Mouse (Mus musculus): ENCODE data around the gene Ano3. TPM values are rescaled to one million over a fixed set of nuclear protein-coding genes. Genes with fewer than 3 reads are reported as not detected.

The Ano3 gene
- total and polyA plus RNA-seq, 3 experiments, result not detected

- H3K4me1 ChIP-seq (ENCODE audit: control insufficient read depth in 1 of 2, insufficient read depth in 2 of 2), result no peaks in the 10 kb centered on the region
- H3K4me2 ChIP-seq (ENCODE audit: insufficient read depth, low read depth, poor library complexity, severe bottlenecking), result no peak overlapping the region
- H3K4me3 ChIP-seq (replicated peaks in 1 of 3; ENCODE audit: low read depth in 2 of 3, low read length in 2 of 3, poor library complexity in 1 of 3), result no peak overlapping the region
- H3K36me3 ChIP-seq (replicated peaks in 1 of 2; ENCODE audit: control insufficient read depth in 1 of 2, insufficient read depth in 1 of 2, low read length in 1 of 2), result no peaks in the 10 kb centered on the region
- H3K27ac ChIP-seq (ENCODE audit: insufficient read depth, low read depth), result no peak overlapping the region
- H3K9me3 ChIP-seq (replicated peaks; ENCODE audit: low read length), result peaks cover 27% of the 10 kb centered on the region
- DNase-seq (ENCODE audit: extremely low read depth), result no peak
- no peaks in the 10 kb centered on the region for H3K27me3 ChIP-seq (replicated peaks)
- in situ Hi-C loops (cut with MboI; ENCODE audit: low pct_ligation_motif_present, low pct_unique_long_range_greater_than_20kb, low sequenced_read_pairs) (no loop called here), dilution Hi-C loops (cut with MboI; ENCODE audit: extremely low pct_ligation_motif_present, extremely low pct_unique_long_range_greater_than_20kb, low sequenced_read_pairs) (no loop called here)
- H3K79me2 ChIP-seq (replicated peaks; ENCODE audit: control insufficient read depth, extremely low read depth, insufficient read depth, poor library complexity, severe bottlenecking), result no peaks in the 10 kb centered on the region
- TF ChIP-seq CTCF (conservative IDR thresholded peaks at IDR 0.05 in 1 of 2, IDR thresholded peaks at IDR 0.05 in 1 of 2; ENCODE audit: low read depth in 2 of 2, low read length in 2 of 2), result no peak
- no peak for TF ChIP-seq NRF1 (IDR thresholded peaks at IDR 0.05; ENCODE audit: low read depth, low read length)
- TF ChIP-seq USF1 (IDR thresholded peaks at IDR 0.05; ENCODE audit: low read depth, low read length), result no peak
- no peak for TF ChIP-seq SIN3A (IDR thresholded peaks at IDR 0.05; ENCODE audit: low read length)
- no peak for TF ChIP-seq ZKSCAN1 (IDR thresholded peaks at IDR 0.05; ENCODE audit: borderline replicate concordance, low read depth, low read length)
- no peak for TF ChIP-seq PAX5 (IDR thresholded peaks at IDR 0.05; ENCODE audit: low read length)
- no peak for TF ChIP-seq MEF2A (IDR thresholded peaks at IDR 0.05; ENCODE audit: borderline replicate concordance, low read depth, low read length)
- H3K9ac ChIP-seq (ENCODE audit: insufficient read depth, low read depth), result no peak overlapping the region
These were observed 154.8 kb downstream of the Ano3 start for GRCm38 (mm10) chr2:110795928-110796327.

DNA sequence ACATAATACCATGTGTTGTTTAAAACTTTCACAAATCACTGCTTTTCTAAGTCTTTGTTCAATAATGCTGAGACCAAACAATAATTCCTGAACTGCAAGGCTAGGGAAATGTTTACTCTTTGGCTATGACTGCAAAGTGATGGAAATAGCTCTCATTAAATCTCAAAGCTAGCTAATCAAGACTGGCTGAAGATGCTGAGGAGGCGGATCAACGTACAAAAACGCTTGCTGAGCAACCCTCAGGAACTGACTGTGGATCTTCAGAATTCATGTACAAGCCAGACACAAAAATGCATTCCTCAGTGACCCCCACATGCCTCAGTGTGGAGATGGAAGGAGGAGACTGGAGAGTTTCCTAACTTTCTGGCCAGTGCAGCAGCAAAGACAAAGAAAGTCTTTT, 155.3 kb downstream of the Ano3 start:
- dilution Hi-C loops (cut with MboI; ENCODE audit: extremely low pct_ligation_motif_present, extremely low pct_unique_long_range_greater_than_20kb, low sequenced_read_pairs) (no loop called here), in situ Hi-C loops (cut with MboI; ENCODE audit: low pct_ligation_motif_present, low pct_unique_long_range_greater_than_20kb, low sequenced_read_pairs) (no loop called here)
- Histone ChIP-seq H3K36me3 (replicated peaks in 1 of 2; ENCODE audit: control insufficient read depth in 1 of 2, insufficient read depth in 1 of 2, low read length in 1 of 2) (no peaks in the 10 kb centered on the region), H3K4me3 (replicated peaks in 1 of 3; ENCODE audit: low read depth in 2 of 3, low read length in 2 of 3, poor library complexity in 1 of 3) (no peak overlapping the region), H3K9ac (ENCODE audit: insufficient read depth, low read depth) (no peak overlapping the region), H3K4me2 (ENCODE audit: insufficient read depth, low read depth, poor library complexity, severe bottlenecking) (no peak overlapping the region), H3K27ac (ENCODE audit: insufficient read depth, low read depth) (no peak overlapping the region), H3K9me3 (replicated peaks; ENCODE audit: low read length) (peaks cover 27% of the 10 kb centered on the region), H3K79me2 (replicated peaks; ENCODE audit: control insufficient read depth, extremely low read depth, insufficient read depth, poor library complexity, severe bottlenecking) (no peaks in the 10 kb centered on the region), H3K4me1 (ENCODE audit: control insufficient read depth in 1 of 2, insufficient read depth in 2 of 2) (no peaks in the 10 kb centered on the region), H3K27me3 (replicated peaks) (no peaks in the 10 kb centered on the region)
- DNase-seq (ENCODE audit: extremely low read depth), result no peak
- no peak for TF ChIP-seq ZNF384 (IDR thresholded peaks at IDR 0.05; ENCODE audit: low read depth, low read length)
- TF ChIP-seq MAFK (IDR thresholded peaks at IDR 0.05; ENCODE audit: insufficient replicate concordance, low read length), result no peak
- TF ChIP-seq SIN3A (IDR thresholded peaks at IDR 0.05; ENCODE audit: low read length), result no peak
- TF ChIP-seq CTCF (conservative IDR thresholded peaks at IDR 0.05 in 1 of 2, IDR thresholded peaks at IDR 0.05 in 1 of 2; ENCODE audit: low read depth in 2 of 2, low read length in 2 of 2), result no peak
- no peak for TF ChIP-seq ZKSCAN1 (IDR thresholded peaks at IDR 0.05; ENCODE audit: borderline replicate concordance, low read depth, low read length)
- TF ChIP-seq USF1 (IDR thresholded peaks at IDR 0.05; ENCODE audit: low read depth, low read length), result no peak
- TF ChIP-seq JUND (conservative IDR thresholded peaks at IDR 0.05; ENCODE audit: low read depth, low read length), result no peak
- TF ChIP-seq ZMIZ1 (IDR thresholded peaks at IDR 0.05; ENCODE audit: low read depth, low read length), result no peak
- no peak for TF ChIP-seq USF2 (conservative IDR thresholded peaks at IDR 0.05; ENCODE audit: low read depth, low read length)

DNA sequence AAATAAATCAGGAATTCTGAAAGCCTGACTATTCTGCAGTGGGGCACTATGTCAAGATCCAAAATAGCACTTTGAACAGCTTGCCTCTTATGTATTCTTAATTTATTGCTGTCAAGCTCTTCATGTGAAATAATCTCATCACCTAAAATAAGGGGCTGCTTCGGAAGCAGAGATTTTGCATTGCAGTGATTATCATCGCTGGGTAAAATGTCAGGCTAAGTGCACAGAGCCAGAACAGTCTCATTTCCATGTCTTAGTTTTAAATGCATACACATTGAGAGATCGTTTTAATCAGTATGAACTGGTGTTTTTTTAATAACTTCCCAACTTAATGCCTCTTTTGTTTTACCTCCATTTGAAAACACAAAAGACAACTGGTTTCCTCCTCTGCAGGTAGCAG, 163.3 kb downstream of the Ano3 start:
- Histone ChIP-seq H3K27me3 (replicated peaks) (no peaks in the 10 kb centered on the region), H3K4me1 (ENCODE audit: control insufficient read depth in 1 of 2, insufficient read depth in 2 of 2) (no peaks in the 10 kb centered on the region), H3K27ac (ENCODE audit: insufficient read depth, low read depth) (no peak overlapping the region), H3K36me3 (replicated peaks in 1 of 2; ENCODE audit: control insufficient read depth in 1 of 2, insufficient read depth in 1 of 2, low read length in 1 of 2) (no peaks in the 10 kb centered on the region), H3K4me2 (ENCODE audit: insufficient read depth, low read depth, poor library complexity, severe bottlenecking) (no peak overlapping the region), H3K4me3 (replicated peaks in 1 of 3; ENCODE audit: low read depth in 2 of 3, low read length in 2 of 3, poor library complexity in 1 of 3) (no peak overlapping the region), H3K79me2 (replicated peaks; ENCODE audit: control insufficient read depth, extremely low read depth, insufficient read depth, poor library complexity, severe bottlenecking) (no peaks in the 10 kb centered on the region), H3K9ac (ENCODE audit: insufficient read depth, low read depth) (no peak overlapping the region), H3K9me3 (replicated peaks; ENCODE audit: low read length) (peaks cover 21% of the 10 kb centered on the region)
- dilution Hi-C loops (cut with MboI; ENCODE audit: extremely low pct_ligation_motif_present, extremely low pct_unique_long_range_greater_than_20kb, low sequenced_read_pairs), result no loop called here
- in situ Hi-C loops (cut with MboI; ENCODE audit: low pct_ligation_motif_present, low pct_unique_long_range_greater_than_20kb, low sequenced_read_pairs), result no loop called here
- DNase-seq (ENCODE audit: extremely low read depth), result no peak
- TF ChIP-seq EP300 (IDR thresholded peaks at IDR 0.05; ENCODE audit: low read length), result no peak
- no peak for TF ChIP-seq MAX (IDR thresholded peaks at IDR 0.05; ENCODE audit: low read length)
- TF ChIP-seq ZMIZ1 (IDR thresholded peaks at IDR 0.05; ENCODE audit: low read depth, low read length), result no peak
- TF ChIP-seq RAD21 (IDR thresholded peaks at IDR 0.05; ENCODE audit: low read depth, low read length), result no peak
- TF ChIP-seq USF1 (IDR thresholded peaks at IDR 0.05; ENCODE audit: low read depth, low read length), result no peak
- TF ChIP-seq CHD2 (IDR thresholded peaks at IDR 0.05; ENCODE audit: low read length), result no peak
- TF ChIP-seq MXI1 (IDR thresholded peaks at IDR 0.05; ENCODE audit: low read depth, low read length), result no peak
- TF ChIP-seq MEF2A (IDR thresholded peaks at IDR 0.05; ENCODE audit: borderline replicate concordance, low read depth, low read length), result no peak
- no peak for TF ChIP-seq BHLHE40 (IDR thresholded peaks at IDR 0.05; ENCODE audit: low read depth, low read length)
- TF ChIP-seq ELF1 (IDR thresholded peaks at IDR 0.05; ENCODE audit: low read depth, low read length), result no peak
- TF ChIP-seq UBTF (IDR thresholded peaks at IDR 0.05; ENCODE audit: low read depth, low read length), result no peak
- no peak for TF ChIP-seq ZNF384 (IDR thresholded peaks at IDR 0.05; ENCODE audit: low read depth, low read length)
- no peak for TF ChIP-seq E2F4 (IDR thresholded peaks at IDR 0.05; ENCODE audit: insufficient replicate concordance, low read depth, low read length)
- TF ChIP-seq HCFC1 (IDR thresholded peaks at IDR 0.05; ENCODE audit: low read depth, low read length), result no peak
- no peak for TF ChIP-seq MAFK (IDR thresholded peaks at IDR 0.05; ENCODE audit: insufficient replicate concordance, low read length)
- TF ChIP-seq POLR2AphosphoS2 (IDR thresholded peaks at IDR 0.05; ENCODE audit: low read depth, low read length), result no peak

All from CH12.LX (cell line).